ENCODE assay signal across 12 mouse cellular contexts in genomic region chr11:88654391-88655213, GRCm38 (mm10).
DNase-seq lines count a peak whose midpoint lies in the region; ATAC-seq lines count a peak whose summit lies in the region.
"Had no signal": no experiment of that assay in that cellular context is flagged by ENCODE, and none has a peak within 500 bp of the region (broad histone marks: within the 10 kb centered on the region; RNA-seq: fewer than 3 reads in every experiment).

No protein-coding gene starts in this region.

- H3K9ac ChIP-seq in kidney, embryonic 14.5 days (ENCODE audit: low read depth, low read length) = no peak overlapping the region

- H3K9me3 ChIP-seq in kidney, embryonic 14.5 days (ENCODE audit: control insufficient read depth, low read length) = no peaks in the 10 kb centered on the region
- H3K9me3 ChIP-seq: G1E; midbrain, embryonic 10.5 days had no signal

- no peak overlapping the region for H3K4me2 ChIP-seq in kidney, embryonic 14.5 days (replicated peaks; ENCODE audit: low read depth, low read length)

- WGBS in kidney, embryonic 14.5 days = 84% methylated on average over 18 of the region's 18 CpGs

- H3K27me3 ChIP-seq in kidney, embryonic 14.5 days (ENCODE audit: control insufficient read depth, insufficient read depth, low read length) = no peaks in the 10 kb centered on the region

- no peak for ATAC-seq in kidney, embryonic 14.5 days (ENCODE audit: low FRiP score, low TSS enrichment)
- ATAC-seq in monocyte, adult 5-6 weeks (replicated peaks; ENCODE audit: insufficient number of reproducible peaks, low FRiP score, low TSS enrichment, poor library complexity, severe bottlenecking) = no peak
- ATAC-seq: hindbrain, embryonic 16.5 days had no signal

- no peak overlapping the region for H3K4me3 ChIP-seq in kidney, embryonic 14.5 days (ENCODE audit: low read length)
- H3K4me3 ChIP-seq: midbrain, embryonic 10.5 days had no signal

- H3K36me3 ChIP-seq in kidney, embryonic 14.5 days (ENCODE audit: control insufficient read depth, insufficient read depth, low read length) = peaks cover 14% of the 10 kb centered on the region; the same call in 1 of the 2 replicates

- H3K27ac ChIP-seq in kidney, embryonic 14.5 days (ENCODE audit: low read depth, low read length) = no peak overlapping the region
- H3K27ac ChIP-seq: midbrain, embryonic 10.5 days had no signal

- DNase-seq in kidney, adult 11 months = peak; percentile 94
- DNase-seq in gastrocnemius, postnatal 25 days = peak; percentile 58
- peak; percentile 64 for DNase-seq in heart, postnatal 4 days
- DNase-seq in lung, postnatal 10 days = peak; percentile 28
- no peak for DNase-seq in embryo, embryonic 9.5 days (ENCODE audit: extremely low spot score)
- DNase-seq in B cell, adult 2 months = no peak
- DNase-seq: cerebellum, adult 11-12 months had no signal

- H3K4me1 ChIP-seq in kidney, embryonic 14.5 days (ENCODE audit: control insufficient read depth, insufficient read depth, low read length) = no peaks in the 10 kb centered on the region; the same call in 1 of the 2 replicates

Comparison
In these comparisons a context has a peak if more than half of its experiments do, and no peak if none do; other contexts are left out.
1. DNase-seq: peak in kidney, adult 11 months (single experiment), gastrocnemius, postnatal 25 days (single experiment), heart, postnatal 4 days (single experiment) and lung, postnatal 10 days (single experiment); none in embryo, embryonic 9.5 days (single experiment) and B cell, adult 2 months (0 of 2).